Mouse (Mus musculus) kidney, postnatal 25 days (tissue): ENCODE results near the gene Egfl7.

Experiments used
- DNase-seq, 2 experiments: peaks; one replicate each; pipeline ENCODE4 v3.0.0; 2021; ENCODE audit warnings: mixed read lengths in 2 of 2

Egfl7 gene

DNA sequence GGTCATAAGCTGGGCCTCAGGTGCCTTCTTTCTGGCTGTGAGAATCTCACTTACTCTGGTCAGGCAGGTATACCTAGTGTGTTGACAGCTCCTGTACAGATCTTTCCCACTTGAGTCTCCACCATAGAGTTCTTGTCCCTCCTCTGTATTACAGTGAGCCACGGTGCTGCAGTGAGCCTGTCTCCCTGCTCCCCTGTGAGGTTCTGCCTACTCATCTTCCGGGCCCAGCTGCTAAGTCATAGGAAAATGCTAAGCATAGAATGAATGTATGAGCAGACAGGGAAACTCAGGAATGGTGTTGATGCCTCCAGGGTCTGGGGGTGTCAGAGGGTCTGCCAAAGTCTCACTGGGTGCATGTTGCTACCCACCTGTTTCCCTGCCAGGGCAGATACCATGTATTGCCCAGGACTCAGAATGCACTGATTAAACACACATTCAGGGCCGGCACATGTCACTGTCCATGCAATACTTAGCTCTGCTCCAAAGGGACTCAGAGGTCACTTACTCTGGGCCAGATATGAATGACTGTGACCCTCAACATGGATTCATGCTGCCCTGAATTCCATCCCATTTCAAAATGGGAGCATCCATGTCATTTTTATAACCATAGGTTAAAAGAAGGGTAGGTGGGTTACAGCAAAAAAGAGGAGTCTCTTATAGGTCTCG, 35.8 kb downstream of the Egfl7 start:
- no peak for DNase-seq

DNA sequence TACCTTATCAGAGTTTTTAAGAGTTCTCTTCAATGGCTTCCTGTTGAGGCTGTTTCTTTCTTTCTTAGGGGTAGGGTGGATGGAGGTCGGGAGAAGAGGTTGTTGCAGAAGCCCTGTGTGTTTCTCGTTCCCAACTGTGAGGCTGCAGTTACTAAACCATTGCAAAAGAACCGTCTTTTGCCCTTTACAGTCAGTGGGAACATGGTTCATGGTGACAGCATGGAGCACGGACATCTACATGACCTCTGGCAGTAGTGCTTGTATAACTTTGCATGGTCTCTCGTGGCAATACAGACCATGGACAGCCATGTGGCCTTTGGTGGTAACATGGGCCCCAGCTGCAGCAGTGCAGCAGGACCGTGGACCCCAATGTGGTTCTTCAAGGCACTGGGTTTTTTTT, 37.5 kb downstream of the Egfl7 start:
- DNase-seq: no peak

DNA sequence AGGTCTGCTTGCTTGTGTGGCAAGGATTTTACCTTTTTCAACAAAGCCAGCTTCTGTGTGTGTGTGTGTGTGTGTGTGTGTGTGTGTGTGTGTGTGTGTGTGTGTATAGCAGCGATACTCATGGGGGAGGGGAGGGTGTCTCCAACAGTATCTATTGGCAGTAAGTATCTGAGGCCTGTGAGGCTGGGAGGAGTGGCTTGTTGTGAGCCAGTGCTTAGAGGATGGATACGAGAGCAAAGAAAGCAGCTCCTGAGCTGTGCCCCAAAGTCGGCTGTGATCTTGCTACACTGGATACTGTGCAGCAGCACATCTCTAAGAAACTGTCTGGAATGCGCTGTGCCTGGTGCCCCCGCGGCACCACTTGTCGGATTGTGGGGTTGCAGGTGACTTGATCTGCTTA, 38.1 kb downstream of the Egfl7 start:
- DNase-seq: no peak

DNA sequence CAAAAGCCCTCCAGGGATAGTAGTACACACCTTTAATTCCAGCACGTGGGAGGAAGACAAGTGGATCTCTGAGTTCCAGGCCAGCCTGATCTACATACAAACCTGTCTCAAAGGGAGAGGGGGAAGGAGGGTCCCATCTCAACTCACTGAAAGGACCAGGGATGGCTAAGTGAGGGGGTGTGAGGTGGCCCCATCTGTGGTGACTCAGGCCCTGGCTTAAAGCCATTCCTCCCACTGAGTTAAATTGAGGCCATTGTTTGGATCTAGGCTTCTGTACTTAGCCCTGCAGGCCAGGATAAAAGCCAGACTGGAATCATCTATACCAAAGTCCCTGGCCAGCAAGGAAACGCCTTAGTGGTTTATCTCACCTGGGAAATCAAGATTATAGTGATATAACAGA, 41.4 kb downstream of the Egfl7 start:
- no peak for DNase-seq

DNA sequence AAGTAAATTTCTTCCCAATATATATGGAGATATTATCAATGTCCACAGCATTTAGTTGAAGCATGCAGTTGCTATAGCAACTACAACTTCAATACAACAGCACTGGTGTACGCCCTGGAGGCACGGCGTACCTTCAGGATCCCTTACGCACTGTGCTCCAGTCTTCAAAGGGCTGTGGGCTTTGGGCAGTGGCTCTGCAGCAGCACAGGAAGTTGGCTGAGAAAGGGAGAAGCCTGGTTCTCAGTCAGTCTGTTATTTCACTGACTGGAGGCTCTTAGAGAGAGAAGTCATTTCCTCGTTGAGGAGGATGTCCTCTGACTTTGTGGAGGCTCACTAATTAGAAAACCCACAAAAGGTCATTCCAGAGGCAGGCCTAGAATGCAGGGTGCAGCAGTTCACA, 43.2 kb downstream of the Egfl7 start:
- no peak for DNase-seq

DNA sequence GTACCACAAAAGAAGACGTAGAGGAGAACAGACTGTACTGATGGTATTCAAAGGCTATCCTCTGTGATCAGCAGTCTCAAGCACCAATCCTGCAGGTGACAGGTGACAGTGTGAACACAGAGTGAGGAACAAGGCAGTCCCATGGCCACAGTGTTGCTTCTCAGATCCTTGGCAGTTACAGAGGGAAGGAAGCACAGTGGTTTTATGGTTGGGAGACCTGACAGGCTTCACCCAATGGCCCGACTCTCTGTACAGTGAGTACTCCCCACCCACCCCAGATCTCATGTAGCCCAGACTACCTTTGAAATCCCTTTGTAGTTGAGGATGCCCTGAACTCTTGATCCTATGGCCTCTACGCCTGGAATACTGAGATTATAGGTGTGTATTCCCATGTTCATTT, 45.6 kb downstream of the Egfl7 start:
- DNase-seq: no peak

DNA sequence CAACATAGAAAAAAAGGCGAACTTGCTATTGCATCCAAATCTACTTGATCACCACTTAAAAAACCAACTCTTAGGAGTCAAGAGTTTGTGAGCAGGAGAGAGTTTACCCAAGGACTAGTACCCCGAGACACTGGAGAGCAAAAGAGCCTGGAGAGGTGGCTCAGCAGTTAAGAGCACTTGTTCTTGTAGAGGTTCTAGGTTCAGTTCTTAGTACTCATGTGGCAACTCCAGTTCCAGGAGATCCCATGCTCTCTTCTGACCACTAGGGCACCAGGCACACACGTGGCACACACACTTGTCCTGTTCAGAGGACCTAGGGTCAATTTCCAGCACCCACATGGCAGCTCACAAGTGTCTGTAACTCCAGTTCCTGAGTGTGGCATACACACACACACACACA, 46.3 kb downstream of the Egfl7 start:
- DNase-seq: no peak

DNA sequence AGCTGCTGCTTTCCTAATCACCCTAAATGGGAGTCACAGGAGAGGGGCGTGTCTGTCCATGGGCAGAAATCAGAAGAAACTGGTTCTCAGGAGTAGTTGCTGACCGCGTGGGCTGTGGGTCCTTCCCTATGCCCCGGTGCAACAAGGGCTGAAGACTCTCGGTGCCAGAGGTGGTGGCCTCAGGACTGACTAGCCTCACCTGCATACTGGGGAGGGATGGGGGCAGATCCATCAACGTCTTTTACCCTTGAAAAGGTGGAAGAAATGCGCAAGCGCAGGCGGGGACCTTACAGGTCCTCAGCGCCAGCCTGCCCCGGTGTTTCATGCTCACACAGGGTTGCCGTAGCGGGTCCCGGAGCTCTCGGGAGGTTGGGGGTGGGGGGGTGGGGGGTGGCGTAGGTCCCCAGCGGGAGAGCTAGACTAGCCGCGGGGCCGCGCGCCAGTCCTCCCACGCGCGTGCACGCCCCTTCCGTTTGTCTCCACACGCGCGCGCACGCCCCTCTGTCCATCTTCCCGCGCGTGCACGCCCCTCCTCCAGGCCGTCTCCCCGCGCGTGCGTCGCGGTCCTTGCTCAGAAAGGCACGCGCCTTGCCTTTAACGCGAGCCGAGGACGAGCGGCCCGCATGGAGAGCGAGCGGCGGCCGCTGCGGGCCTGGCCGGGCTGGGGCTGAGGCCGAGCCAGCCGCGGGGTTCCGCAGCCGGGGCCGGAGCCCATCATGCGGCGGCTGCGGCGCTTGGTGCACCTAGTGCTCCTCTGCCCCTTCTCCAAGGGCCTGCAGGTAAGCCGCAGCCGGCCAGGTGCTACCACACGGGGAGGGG, 48.3 kb downstream of the Egfl7 start, which contains the start of gene Fam69b:
Gene Fam69b (plus strand): TSS at position 537 of the 819 bp plus-strand sequence.
- peak; percentile 78 to 85 for DNase-seq

DNA sequence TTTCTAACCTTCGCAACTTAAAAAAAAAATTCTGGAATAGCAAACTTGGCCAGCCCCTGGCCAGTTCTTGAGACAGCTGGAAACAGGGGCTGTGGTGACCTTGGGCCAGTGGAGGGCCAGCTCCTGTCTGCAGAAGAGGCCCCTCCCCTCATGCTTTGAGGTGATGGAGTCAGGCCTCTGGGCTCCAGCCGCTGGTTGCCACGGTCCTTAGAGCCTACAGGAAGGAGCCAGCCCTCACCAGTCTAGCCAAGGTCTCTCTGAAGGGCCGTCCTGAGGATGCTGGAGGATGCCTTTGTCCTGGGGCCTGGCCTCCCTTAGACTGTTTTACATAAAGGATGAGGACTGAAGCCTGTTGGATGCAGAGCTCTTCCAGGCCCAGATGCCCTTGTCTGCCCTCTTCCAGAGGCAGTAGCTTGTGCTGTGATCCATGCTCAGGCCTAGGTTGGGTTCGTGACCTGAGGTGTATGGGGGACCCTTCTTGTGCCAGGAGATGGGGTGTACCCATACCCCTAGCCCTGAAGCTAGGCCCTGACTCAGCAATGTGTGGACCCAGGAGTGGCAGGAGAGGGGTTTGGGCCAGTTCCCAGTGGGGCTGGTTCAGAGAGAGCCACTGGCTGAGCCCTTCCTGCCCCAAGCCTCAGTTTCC, 49.1 kb downstream of the Egfl7 start:
- DNase-seq: no peak

DNA sequence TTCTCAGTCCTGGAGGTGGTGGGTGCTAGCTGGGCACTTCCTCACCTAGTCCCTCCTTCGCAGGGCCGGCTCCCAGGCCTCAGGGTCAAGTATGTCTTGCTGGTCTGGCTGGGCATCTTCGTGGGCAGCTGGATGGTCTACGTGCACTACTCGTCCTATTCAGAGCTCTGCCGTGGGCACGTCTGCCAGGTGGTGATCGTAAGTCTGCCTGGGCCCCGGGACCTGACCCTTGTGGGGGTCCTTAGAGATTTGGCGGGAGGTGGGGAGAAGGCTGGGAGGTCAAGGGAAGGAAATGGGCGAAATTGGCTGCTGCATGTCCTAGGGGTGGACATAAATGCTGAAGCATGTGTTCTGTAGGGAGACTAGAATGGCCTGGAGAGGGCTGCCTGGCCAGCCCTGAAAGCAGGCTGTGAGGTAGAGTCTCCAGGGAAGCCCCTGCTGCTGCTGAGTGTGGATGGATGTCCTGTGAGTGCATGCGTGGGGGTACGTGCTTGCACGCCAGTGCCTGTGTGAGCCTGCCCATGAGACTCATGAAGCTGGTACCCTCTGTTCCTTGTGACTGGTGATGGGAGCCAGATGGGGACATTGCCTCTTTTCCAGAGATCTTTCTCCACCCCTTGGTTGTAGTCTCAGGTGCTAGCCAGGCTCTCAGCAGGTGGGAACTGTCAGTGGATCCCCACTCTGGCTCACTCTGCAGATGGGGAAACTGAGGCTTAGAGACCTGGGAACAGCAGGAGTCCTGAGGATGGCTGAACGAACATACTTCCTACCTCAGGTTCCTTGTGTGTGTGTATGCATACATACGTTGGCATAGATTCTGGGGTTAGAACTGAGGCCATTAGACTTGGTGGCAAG, 53.0 kb downstream of the Egfl7 start:
- no peak for DNase-seq

DNA sequence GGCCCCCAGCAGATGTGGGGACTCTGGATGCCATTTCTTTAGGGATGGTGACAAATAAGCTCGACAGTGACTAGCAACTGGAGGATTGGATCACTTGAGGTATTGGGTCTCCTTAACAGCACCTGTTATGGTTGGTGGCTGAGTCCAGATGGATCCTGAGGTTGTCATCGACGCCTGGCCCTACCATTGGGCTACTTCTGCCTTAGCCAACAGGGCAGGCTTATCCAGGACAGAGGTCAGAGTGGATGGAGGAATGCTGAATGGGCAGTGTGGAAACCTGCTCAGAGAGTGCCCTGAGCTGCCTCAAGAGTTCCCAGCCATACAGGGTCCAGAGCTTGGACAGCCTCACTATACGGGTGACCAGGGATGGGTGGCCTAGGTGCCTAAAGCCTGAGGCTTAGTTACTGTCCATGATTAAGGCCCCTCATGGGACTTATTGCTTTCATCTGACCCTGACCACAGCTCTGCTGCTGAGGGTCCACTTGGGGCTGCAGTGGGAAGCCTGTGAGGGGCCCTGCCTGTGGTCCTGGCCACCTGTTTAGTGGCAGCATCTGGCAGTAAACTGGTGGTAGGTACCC, 54.2 kb downstream of the Egfl7 start:
- DNase-seq: no peak

DNA sequence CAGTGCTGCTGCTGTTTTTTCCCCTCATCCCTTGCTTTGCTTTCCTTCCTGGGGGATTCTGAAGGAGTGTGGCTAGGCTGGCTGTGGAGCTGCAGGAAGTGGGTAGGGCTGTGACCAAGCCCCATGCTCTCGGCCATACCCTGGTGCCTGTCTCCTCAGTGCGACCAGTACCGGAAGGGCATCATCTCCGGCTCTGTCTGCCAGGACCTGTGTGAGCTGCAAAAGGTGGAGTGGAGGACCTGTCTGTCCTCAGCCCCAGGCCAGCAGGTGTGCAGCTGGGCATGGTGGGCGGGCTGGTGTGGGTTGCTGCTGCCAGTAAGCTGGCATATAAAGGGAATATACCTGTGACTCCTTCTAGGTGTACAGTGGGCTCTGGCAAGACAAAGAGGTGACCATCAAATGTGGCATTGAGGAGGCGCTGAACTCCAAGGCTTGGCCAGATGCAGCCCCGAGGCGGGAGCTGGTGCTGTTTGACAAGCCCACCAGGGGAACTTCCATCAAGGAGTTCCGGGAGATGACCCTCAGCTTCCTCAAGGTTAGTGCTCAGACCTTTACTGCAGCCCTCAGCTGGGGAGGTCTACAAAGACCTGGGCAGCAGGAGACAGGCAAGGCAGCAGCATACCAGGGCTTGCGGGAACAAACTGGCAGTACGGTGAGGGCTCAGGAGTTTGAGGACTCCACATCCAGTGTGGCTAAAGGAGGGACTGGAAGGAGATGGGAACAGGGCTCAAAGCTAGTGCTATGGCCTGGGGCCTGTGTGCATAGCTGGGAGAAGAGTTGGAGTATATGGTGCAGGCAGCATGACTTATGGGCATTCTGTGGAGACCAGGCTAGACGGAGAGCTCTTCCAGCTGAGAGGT, 55.0 kb downstream of the Egfl7 start:
- DNase-seq: peak in 1 of 2 experiments; percentile 68

DNA sequence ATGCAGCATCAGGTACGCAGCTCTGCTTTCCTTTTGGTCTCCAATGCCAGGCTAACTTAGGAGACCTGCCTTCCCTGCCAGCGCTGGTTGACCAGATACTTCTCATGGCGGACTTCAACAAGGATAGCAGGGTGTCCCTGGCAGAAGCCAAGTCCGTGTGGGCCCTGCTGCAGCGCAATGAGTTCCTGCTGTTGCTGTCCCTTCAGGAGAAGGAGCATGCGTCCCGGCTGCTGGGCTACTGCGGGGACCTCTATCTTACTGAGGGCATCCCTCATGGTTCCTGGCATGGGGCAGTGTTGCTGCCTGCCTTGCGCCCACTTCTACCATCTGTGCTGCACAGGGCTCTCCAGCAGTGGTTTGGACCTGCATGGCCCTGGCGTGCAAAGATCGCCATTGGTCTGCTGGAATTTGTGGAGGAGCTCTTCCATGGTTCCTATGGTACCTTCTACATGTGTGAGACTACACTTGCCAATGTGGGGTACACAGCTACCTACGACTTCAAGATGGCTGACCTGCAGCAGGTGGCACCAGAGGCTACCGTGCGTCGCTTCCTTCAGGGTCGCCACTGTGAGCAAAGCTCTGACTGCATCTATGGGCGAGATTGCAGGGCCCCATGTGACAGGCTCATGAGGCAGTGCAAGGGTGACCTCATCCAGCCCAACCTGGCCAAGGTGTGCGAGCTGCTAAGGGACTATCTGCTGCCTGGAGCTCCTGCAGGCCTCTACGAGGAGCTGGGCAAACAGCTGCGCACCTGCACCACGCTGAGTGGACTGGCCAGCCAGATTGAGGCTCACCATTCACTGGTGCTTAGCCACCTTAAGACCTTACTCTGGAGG, 55.9 kb downstream of the Egfl7 start:
- no peak for DNase-seq

DNA sequence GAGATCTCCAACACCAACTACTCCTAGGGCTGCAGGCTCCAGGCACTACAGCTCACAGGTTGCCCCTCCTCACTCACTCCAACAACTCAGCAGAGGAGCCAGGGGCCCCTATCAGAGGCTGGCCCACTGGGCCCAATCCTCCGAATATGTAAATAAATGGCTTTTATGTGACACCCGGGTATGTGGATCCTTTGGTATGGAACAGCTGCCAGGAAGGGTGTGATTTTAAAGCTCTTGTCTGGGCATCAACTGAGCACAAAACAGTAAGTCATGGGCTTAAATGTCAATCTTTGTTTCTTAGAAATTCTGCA, 56.5 kb downstream of the Egfl7 start:
- DNase-seq: no peak

DNA sequence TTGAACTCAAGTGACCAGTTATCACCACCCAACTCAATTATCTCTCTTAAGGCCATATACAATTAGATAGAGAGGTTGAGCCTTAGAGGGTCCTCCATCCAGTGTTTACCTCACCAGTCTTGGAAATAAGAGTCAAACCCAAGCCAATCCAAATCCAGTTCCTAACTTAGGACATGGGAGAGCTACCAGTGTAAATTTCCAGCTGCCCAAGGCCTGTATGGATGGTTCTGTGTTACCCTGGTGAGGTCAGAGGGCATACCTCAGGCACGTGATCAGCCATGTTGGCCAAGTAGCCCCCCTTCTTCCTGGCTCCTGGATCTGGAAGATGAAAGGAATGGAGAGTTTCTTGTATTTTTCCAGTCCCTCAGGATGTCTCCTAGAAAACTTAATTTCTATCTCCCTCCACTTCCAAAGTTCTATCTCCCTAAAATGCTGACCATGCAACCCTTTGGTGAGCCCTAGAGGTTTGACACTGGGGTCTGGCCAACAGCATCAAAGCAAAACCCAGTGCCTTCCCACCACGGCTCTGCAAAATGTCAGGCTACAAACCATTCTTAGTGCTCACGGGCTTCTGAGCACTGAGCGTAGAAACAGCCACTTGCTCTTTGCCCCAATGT, 57.6 kb downstream of the Egfl7 start:
- DNase-seq: no peak

DNA sequence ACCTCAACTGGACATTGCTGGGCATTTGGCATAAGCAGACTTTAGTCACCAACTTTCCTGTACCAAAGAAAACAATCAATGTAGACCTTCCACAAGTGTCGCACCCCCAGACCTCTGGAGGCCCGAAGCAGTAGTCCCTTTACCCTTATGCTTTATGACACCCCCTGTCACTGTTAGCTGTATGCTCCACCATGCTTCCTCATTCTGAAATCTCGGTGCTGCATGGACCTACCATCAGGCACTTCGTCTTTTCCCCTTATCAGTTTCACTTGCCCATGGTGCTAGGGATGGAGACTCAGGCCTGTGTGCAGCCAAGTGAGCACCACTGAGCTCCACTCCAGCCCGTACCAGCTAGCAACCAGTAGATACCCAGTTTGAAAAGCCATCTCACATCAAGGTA, 58.2 kb downstream of the Egfl7 start:
- no peak for DNase-seq

DNA sequence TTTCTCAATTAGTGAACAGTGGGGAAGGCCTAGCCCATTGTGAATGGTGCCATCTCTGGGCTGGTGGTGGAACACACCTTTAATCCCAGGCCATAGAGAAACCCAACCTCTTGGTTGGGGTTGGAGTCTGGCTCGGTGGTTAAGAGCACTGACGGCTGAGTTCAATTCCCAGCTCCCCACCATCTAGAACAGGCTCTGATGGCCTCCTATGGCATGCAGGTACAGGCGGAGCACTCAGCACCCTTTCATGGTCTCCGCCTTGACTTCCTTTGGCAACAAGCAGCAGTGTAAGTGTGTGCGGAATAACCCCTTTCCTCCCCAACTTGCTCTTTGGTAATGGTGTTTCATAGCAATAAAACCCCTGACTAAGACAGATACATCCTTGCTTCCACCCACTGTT, 58.8 kb downstream of the Egfl7 start:
- DNase-seq: no peak

DNA sequence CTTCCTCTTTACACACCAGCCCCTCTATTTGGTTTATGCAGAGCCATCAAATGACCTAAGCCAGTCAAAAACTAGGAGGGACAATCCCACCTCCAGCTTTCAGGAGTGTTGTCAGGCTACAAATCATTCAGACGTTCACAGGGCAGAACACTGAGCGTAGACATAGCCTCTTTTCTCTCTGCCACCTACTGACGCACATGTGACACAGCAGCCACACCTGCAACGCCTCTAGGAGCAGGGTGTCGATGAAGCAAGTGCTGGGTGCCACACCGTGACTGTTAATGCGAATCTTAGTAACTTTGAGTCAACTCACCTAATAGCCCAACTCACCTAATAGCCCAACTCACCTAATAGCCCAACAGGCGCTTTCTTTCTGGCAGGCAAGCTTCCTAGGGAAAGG, 59.3 kb downstream of the Egfl7 start:
- DNase-seq: peak; percentile 51 to 76

DNA sequence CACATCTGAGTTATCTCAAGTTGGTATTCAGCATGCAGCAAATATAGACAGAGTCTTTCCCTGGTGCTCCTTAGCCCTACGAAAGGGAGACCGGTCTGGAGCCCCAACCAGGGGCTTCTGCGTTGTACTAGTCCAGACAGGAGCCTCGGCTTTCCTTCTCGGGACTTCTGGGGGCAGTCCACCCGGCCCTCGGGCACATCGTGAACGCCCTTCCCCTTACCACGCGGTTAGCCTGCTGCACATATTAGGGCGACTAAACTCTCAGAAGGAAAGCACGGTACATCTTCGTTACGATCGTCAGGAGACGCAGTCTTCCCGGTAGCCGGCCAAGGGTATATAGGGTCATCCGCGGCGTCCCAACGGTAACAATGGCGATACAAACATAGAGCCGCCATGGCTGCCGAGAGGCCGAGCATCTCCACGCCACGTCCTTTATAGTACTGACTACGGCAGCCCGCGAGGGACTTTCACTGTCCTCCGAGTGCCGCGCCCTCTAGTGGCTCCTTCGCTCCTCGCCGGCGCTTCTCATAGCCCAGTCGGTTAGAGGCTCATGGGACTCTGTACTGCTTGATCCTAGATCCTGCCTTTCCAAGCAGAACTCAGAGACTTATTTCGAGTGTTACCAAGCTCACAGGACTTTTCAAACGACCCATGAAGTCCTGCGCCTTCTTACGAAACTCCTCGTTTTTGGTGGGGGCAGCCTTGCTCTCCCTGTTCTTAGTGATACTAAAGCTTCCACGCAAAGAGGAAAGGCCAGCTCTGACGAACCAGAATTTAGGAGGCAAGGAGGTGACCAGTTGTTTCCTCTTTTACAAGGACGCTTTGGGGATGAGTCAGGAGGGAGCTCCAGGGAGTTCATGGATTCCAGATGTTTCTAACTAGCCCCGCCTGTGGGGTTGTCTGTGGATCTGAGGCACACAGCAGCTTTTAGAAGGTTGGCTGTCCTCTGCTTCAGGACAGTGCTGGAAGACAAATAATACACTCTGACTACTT, 60.3 kb downstream of the Egfl7 start:
- peak; percentile 97 to 100 for DNase-seq
